Mouse (Mus musculus) brain, embryonic 14.5 days (tissue): Measurements from ENCODE around the gene Esrrg. TPM values are rescaled to one million over a fixed set of nuclear protein-coding genes. Genes with fewer than 3 reads are reported as not detected.
A peak's percentile ranks its signal among the peaks of the same experiment; 100 is the strongest.

Source experiments
- DNase-seq: peaks from one replicate; pipeline ENCODE4 v3.0.0-alpha.2; 2011; ENCODE audit warnings: low read depth
- CTCF ChIP-seq: fragments of 200-500 bp; IDR thresholded peaks from 2 replicates; pipeline ENCODE4 v1.5.1; 2012; ENCODE audit warnings: inconsistent platforms, mild to moderate bottlenecking, moderate library complexity, borderline replicate concordance; ENCODE audit not compliant: insufficient read depth, insufficient read length; ENCODE audit errors: extremely low read depth
- POLR2A ChIP-seq: fragments of 200-500 bp; IDR thresholded peaks from 2 replicates; pipeline ENCODE4 v1.6.1; 2012; ENCODE audit warnings: mild to moderate bottlenecking, inconsistent platforms, borderline replicate concordance; ENCODE audit not compliant: poor library complexity, insufficient read depth, insufficient read length, severe bottlenecking; ENCODE audit errors: extremely low read depth
- polyA plus RNA-seq: library from polyadenylated mRNA; depleted of rRNA; stranded (reverse); fragments of >200 nt; gene quantifications from 2 replicates; pipeline ENCODE4 v1.2.3, GENCODE M21; 2012

The Esrrg gene
- polyA plus RNA-seq, 1 experiment: 31.4 TPM

DNA sequence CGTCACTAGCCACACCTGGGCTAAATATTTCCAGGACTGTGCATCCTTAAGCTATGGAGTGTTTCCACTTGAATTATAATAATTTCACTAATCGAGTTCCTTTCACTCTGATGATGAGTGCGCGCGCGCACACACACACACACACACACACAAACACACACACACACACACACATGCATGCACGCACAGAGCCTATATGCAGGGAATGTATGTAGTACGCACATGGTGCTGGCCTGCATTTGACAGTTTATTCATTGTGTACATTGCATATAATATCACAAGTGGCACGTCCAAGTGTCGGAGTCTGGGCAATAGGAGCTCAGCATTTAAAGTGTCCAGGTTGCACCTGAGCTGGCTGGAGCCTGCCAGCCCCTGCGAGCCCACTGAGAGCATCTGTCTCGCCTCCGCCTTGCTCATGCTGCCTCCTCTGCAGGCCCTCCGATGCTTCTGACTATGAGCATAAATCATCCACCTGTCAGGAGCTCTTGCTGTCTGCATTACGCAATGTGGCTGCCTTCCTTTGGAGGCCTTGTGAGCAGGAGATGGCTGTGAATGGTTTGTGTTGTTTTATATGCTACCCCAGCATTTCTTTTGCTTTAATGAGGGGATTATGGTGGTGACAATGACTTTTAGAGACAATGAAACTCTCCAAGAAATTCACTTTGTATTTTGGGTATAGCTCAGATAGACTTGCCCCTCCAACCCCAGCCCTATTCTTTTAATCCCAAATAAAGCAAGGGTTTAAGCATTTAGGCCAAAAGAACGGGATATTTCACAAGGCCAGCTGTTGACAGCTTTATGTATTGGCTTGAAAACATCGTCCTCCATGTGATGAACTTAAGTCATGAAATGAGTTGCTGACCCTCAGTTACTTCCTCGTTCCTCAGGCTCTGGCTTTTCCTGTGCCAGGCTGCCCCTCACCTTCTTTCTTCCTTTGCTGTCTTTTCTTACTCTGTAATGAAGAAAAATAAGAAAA lies 474.4 kb downstream of the Esrrg start:
- DNase-seq: peak; percentile 60
- TF ChIP-seq POLR2A (no peak), CTCF (no peak)

DNA sequence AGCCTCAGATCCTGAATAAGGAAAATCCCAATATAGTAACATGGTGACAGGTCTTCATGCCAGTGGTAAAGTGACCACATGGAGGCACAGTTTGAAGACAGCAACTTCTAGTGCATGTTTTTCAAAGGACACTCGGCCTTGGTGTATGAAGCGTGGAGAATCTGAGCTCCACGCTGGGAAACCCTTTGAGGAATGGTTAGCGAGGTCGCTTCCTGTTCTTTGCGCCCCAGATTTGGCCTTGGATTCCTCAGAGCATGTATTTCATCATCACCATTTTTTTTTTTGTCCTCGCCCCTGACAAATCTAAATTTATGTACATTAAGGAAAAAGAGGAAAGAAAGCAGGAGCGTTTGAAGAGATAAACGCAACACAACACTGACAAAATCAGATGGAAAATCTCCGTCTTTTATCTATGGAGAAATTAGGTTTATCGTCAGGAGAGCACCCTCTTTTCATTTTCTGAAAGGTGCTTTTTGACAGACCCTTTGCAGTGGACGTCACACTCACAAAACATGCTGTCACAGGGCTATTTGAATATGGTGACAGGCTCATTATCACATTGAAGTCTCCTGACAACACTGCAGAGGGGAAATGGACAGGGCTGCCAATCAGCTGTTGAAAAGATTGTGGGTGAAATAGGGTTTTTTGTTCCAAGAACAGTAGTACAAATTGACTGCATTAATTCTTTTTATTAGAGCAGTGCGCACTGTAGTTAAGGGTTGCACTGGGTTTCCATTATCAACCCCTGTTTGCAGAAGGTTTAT lies 476.7 kb downstream of the Esrrg start:
- DNase-seq: peak; percentile 91
- TF ChIP-seq POLR2A: no peak
- no peak for TF ChIP-seq CTCF

DNA sequence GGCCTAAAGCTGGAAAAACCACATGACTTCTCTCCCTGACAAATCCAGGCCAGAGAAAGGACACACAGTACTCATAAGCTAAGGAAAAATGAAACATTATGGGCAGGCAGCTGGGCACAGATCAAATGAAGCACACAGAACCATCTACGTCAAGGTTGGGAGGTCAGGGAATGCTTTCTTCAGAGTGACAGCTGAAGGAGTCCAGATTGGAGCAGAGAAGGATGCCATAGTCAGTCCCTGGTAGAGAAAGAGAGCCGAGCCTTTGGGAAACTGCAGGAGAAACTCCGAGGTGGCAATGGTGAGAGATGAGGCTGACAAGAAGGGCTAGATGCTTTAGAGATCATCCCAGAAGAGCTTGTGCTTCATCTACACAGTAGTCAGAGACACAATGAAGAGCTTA lies 485.1 kb downstream of the Esrrg start:
- TF ChIP-seq POLR2A (no peak), CTCF (no peak)
- DNase-seq: no peak

DNA sequence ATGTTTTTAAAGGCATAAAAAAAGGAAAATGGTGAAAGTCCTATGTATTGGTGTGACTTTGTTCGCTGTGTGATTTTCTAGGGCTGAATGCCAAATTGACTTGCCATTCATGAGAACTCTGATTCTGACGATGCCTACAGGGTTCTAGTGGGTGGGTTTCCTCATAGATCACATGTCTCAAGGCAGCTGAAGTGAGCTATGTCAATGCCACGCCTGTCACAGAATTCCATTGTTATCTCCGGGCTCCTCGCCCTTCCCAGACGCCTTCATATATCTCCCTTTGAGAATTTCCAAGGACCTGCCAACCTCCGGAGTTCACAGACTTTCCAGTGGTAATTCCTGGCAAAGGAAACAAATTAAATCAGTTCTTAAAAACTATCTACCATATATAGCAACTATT lies 493.2 kb downstream of the Esrrg start:
- TF ChIP-seq CTCF: no peak
- DNase-seq: no peak

DNA sequence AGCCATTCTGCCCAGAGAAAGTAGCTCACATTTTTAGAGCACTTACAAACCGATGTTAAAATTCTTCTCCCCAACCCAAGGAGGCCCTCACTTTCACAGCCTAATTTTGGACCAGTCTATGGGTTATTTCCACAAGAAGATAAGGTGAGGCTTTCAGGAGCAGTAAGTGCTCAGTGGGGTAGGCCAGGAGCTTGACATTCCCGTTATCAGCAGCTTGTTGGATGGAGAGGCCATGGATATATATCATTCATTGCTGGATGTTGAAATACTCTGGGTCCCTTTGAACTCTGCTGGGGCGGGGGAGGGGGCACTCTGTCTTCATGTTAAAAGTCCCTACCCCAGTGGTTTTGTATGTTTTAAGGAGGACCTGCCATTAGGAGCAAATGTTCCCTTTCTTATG lies 494.6 kb downstream of the Esrrg start:
- no peak for DNase-seq
- TF ChIP-seq POLR2A (no peak), CTCF (no peak)

DNA sequence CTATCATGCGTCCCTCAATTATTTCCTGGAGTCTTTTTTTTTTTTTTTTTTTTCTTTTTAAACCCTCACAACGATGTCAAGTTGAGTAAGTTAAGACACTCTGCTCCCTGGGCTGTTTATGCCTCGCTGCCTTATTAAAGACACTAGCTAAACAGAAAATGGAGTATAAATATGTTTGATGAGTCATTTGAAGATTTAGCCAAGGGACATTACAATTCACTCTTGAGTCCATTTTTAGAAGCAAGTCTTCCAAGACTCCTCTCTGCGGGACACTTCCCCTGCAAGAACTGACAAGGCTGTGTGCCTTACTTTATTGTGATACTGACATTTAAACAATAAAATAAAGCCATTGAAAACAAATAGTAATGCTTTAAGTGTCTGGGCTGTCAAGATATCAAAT lies 496.9 kb downstream of the Esrrg start:
- DNase-seq: no peak
- TF ChIP-seq CTCF (no peak), POLR2A (no peak)

DNA sequence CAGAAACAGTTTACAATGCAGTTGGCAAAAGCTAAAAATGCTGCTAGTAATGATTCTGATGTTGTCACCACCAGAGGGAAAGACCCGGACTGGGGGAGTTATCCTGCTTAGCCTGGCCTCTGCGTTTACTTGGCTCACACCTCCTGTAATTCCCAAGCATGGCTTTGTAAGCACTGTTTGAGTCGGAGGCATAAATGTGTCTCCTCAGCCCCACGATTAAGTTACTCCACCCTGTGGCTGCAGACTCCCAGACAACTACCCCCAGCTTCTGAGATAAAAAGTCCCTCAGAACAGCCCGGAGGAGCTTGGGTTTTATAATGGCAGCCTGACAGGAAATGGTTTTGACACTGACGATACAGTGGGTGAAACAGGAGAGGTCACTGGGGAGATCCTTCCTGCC lies 499.4 kb downstream of the Esrrg start:
- DNase-seq: no peak
- TF ChIP-seq POLR2A: no peak
- no peak for TF ChIP-seq CTCF

DNA sequence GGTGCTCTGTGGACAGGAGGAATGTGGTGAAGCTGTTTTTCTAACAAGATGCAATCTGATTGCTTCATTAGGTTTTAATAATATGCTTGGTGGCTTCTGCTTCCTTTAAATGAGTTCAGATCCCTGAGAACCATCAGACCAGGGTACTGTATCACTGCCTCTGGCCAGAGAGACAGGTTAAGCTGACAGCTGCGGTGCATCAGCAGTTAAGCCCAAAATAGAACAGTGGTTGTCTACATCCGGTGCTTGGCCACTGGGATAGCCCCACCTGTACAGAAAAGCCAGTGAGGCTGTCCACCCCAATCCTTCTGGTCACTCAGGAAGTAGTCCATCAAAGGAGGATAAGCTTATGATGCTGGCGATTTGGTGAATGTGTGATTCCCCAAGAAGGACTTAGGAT lies 503.0 kb downstream of the Esrrg start:
- DNase-seq: no peak
- TF ChIP-seq CTCF (no peak), POLR2A (no peak)

DNA sequence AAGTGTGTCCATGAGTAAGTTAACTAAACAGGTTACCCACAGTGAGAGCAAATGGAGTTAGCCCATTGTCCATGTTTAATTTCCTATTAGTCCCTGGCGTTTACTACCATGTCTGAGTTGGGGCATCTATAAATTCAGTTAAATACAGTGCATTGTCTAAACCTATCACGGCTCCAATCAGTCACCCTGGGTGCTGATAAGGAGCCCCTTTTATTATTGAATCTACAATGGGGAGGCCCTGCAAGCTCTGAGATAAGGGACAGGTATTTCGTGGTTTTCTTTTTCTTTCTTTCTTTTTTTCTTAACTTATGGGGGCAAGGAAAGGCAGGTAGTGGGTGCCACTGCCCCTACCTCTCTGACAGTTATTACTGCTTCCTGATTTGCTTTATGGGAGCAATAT lies 504.6 kb downstream of the Esrrg start:
- TF ChIP-seq CTCF (no peak), POLR2A (no peak)
- no peak for DNase-seq

DNA sequence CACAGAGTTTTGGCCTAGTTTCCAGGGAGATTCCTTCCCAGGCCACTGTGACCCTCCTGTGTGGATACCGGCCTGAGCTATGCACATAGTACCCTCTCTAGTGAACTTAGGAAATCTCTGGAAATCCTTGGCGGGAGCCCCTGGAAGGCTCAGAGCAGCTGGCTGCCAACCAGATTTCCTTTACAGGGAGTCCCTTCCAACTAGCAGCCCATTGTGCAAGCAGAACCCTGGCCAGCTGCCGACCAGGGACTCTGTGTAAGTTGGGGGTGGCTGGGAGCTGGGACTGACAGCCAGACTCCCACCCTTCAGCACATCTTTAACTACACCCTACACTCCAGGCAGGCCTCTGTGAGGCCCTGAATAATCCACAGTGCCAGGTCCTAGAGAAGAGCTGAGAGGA lies 509.5 kb downstream of the Esrrg start:
- DNase-seq: peak; percentile 95

DNA sequence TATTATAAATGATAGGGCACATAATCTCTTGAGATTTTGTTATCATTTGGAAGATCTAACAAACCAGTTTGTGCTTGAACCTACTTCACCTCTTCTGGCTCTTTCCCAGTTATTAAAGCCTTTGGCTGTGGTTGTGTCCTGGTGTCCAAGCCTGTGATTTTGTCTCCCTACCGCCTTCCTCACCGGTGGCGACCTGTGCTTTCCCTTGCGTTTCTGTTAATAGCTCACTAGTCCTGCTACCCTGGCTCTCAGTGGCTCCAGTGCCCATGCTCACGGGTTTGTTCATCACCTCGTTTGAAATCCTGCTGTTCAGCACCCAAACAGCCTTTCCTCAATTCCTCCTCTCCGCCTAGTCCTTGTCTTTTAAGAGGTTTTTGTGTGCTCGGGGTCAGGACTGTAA lies 511.2 kb downstream of the Esrrg start:
- DNase-seq: no peak
- TF ChIP-seq POLR2A: no peak
- TF ChIP-seq CTCF: no peak

More for the DNA sequence above, 509.5 kb downstream of the Esrrg start:
- TF ChIP-seq POLR2A: no peak
- TF ChIP-seq CTCF: no peak
